Mouse (Mus musculus): Measurements from ENCODE around the gene Paxx.

The Paxx gene

GRCm38 (mm10) chr2:25480541-25480940 is 19.6 kb upstream of the Paxx start:
- no peak for DNase-seq

GRCm38 (mm10) chr2:25479551-25480311 is 18.8 kb upstream of the Paxx start:
- DNase-seq = no peak

- peak; percentile 96 to 97 for DNase-seq
Observed at GRCm38 (mm10) chr2:25477967-25478675, 17.2 kb upstream of the Paxx start.

GRCm38 (mm10) chr2:25477541-25477940 is 16.6 kb upstream of the Paxx start:
- DNase-seq = peak in 1 of 2 experiments; percentile 34

- DNase-seq = no peak
Observed at GRCm38 (mm10) chr2:25472550-25472949, 11.7 kb upstream of the Paxx start.

GRCm38 (mm10) chr2:25469969-25470368 is 9.1 kb upstream of the Paxx start, which contains the start of gene Ptgds:
Gene Ptgds (minus strand): TSS chr2:25470046.
- DNase-seq = no peak

- peak; percentile 64 to 68 for DNase-seq
Observed at GRCm38 (mm10) chr2:25468962-25469915, 8.3 kb upstream of the Paxx start.

- DNase-seq = no peak
Observed at GRCm38 (mm10) chr2:25467606-25468303, 6.9 kb upstream of the Paxx start.

- peak in 1 of 2 experiments; percentile 33 for DNase-seq
Observed at GRCm38 (mm10) chr2:25465816-25466635, 5.1 kb upstream of the Paxx start.

- DNase-seq = no peak
Observed at GRCm38 (mm10) chr2:25465256-25465655, 4.4 kb upstream of the Paxx start.

GRCm38 (mm10) chr2:25463630-25464029 is 2.7 kb upstream of the Paxx start:
- peak; percentile 64 to 66 for DNase-seq

GRCm38 (mm10) chr2:25461407-25461806 is 513 bp upstream of the Paxx start:
- peak in 1 of 2 experiments; percentile 28 for DNase-seq

GRCm38 (mm10) chr2:25460135-25460534 is 759 bp downstream of the Paxx start:
- peak in 1 of 2 experiments; percentile 51 for DNase-seq

GRCm38 (mm10) chr2:25458911-25459310 is 2.0 kb downstream of the Paxx start:
- DNase-seq = peak in 1 of 2 experiments; percentile 41

- DNase-seq = peak; percentile 47 to 55
Observed at GRCm38 (mm10) chr2:25457022-25457896, 3.6 kb downstream of the Paxx start.

GRCm38 (mm10) chr2:25456205-25456953 is 4.5 kb downstream of the Paxx start, which contains the start of gene Clic3:
Gene Clic3 (plus strand): TSS chr2:25456838.
- DNase-seq = no peak

- no peak for DNase-seq
Observed at GRCm38 (mm10) chr2:25452951-25453350, 7.9 kb downstream of the Paxx start.

- no peak for DNase-seq
Observed at GRCm38 (mm10) chr2:25450853-25451647, 9.8 kb downstream of the Paxx start.

Data from cerebellum, postnatal 36 days (tissue).